Mouse (Mus musculus): ENCODE results near the gene Atp6v0a1. TPM values are rescaled to one million over a fixed set of nuclear protein-coding genes. Genes with fewer than 3 reads are reported as not detected.

Gene Atp6v0a1
- polyA plus RNA-seq, 1 experiment: 33.7 TPM

- Histone ChIP-seq H3K4me1 (ENCODE audit: control insufficient read depth, insufficient read depth, low read length) (no peaks in the 10 kb centered on the region), H3K27ac (ENCODE audit: insufficient read depth, low read length) (no peak overlapping the region), H3K27me3 (ENCODE audit: control insufficient read depth, insufficient read depth, low read length, poor library complexity, severe bottlenecking) (no peaks in the 10 kb centered on the region), H3K9ac (ENCODE audit: low read depth, poor library complexity, severe bottlenecking) (no peak overlapping the region), H3K36me3 (ENCODE audit: control insufficient read depth, insufficient read depth, low read length, poor library complexity, severe bottlenecking) (peaks cover 8% of the 10 kb centered on the region), H3K9me3 (replicated peaks; ENCODE audit: control insufficient read depth, insufficient read depth, low read length, poor library complexity, severe bottlenecking) (peaks cover 2% of the 10 kb centered on the region), H3K4me3 (ENCODE audit: low read depth, low read length) (no peak overlapping the region)
- TF ChIP-seq POLR2A (IDR thresholded peaks at IDR 0.05; ENCODE audit: insufficient read depth, low read length) (no peak), EP300 (IDR thresholded peaks at IDR 0.05; ENCODE audit: insufficient read depth, low read depth, low read length) (no peak), CTCF (IDR thresholded peaks at IDR 0.05; ENCODE audit: low read depth, low read length) (no peak)
Observed at GRCm38 (mm10) chr11:101024001-101024400, 14.7 kb downstream of the Atp6v0a1 start.

GRCm38 (mm10) chr11:101027121-101027520, 17.9 kb downstream of the Atp6v0a1 start:
- no peaks in the 10 kb centered on the region for H3K27me3 ChIP-seq (ENCODE audit: control insufficient read depth, insufficient read depth, low read length, poor library complexity, severe bottlenecking)
- H3K27ac ChIP-seq (ENCODE audit: insufficient read depth, low read length): no peak overlapping the region
- H3K4me3 ChIP-seq (ENCODE audit: low read depth, low read length): no peak overlapping the region
- H3K36me3 ChIP-seq (ENCODE audit: control insufficient read depth, insufficient read depth, low read length, poor library complexity, severe bottlenecking): peaks cover 4% of the 10 kb centered on the region; the same call in 1 of the 2 replicates
- H3K4me1 ChIP-seq (ENCODE audit: control insufficient read depth, insufficient read depth, low read length): no peaks in the 10 kb centered on the region
- no peak overlapping the region for H3K9ac ChIP-seq (ENCODE audit: low read depth, poor library complexity, severe bottlenecking)
- TF ChIP-seq CTCF (IDR thresholded peaks at IDR 0.05; ENCODE audit: low read depth, low read length) (no peak), EP300 (IDR thresholded peaks at IDR 0.05; ENCODE audit: insufficient read depth, low read depth, low read length) (no peak), POLR2A (IDR thresholded peaks at IDR 0.05; ENCODE audit: insufficient read depth, low read length) (no peak)
- H3K9me3 ChIP-seq (replicated peaks; ENCODE audit: control insufficient read depth, insufficient read depth, low read length, poor library complexity, severe bottlenecking): peaks cover 2% of the 10 kb centered on the region

- TF ChIP-seq CTCF (IDR thresholded peaks at IDR 0.05; ENCODE audit: low read depth, low read length) (no peak), EP300 (IDR thresholded peaks at IDR 0.05; ENCODE audit: insufficient read depth, low read depth, low read length) (no peak), POLR2A (IDR thresholded peaks at IDR 0.05; ENCODE audit: insufficient read depth, low read length) (no peak)
- Histone ChIP-seq H3K9ac (ENCODE audit: low read depth, poor library complexity, severe bottlenecking) (no peak overlapping the region), H3K9me3 (replicated peaks; ENCODE audit: control insufficient read depth, insufficient read depth, low read length, poor library complexity, severe bottlenecking) (peaks cover 2% of the 10 kb centered on the region), H3K27ac (ENCODE audit: insufficient read depth, low read length) (no peak overlapping the region), H3K36me3 (ENCODE audit: control insufficient read depth, insufficient read depth, low read length, poor library complexity, severe bottlenecking) (peaks cover 4% of the 10 kb centered on the region; the same call in 1 of the 2 replicates), H3K4me3 (ENCODE audit: low read depth, low read length) (no peak overlapping the region), H3K27me3 (ENCODE audit: control insufficient read depth, insufficient read depth, low read length, poor library complexity, severe bottlenecking) (no peaks in the 10 kb centered on the region), H3K4me1 (ENCODE audit: control insufficient read depth, insufficient read depth, low read length) (no peaks in the 10 kb centered on the region)
Observed at GRCm38 (mm10) chr11:101029320-101029719, 20.1 kb downstream of the Atp6v0a1 start.

- H3K4me1 ChIP-seq (ENCODE audit: control insufficient read depth, insufficient read depth, low read length): no peaks in the 10 kb centered on the region
- H3K27me3 ChIP-seq (ENCODE audit: control insufficient read depth, insufficient read depth, low read length, poor library complexity, severe bottlenecking): no peaks in the 10 kb centered on the region
- no peak overlapping the region for H3K9ac ChIP-seq (ENCODE audit: low read depth, poor library complexity, severe bottlenecking)
- H3K36me3 ChIP-seq (ENCODE audit: control insufficient read depth, insufficient read depth, low read length, poor library complexity, severe bottlenecking): peaks cover 4% of the 10 kb centered on the region; the same call in 1 of the 2 replicates
- H3K27ac ChIP-seq (ENCODE audit: insufficient read depth, low read length): no peak overlapping the region
- TF ChIP-seq CTCF (IDR thresholded peaks at IDR 0.05; ENCODE audit: low read depth, low read length): no peak
- no peak for TF ChIP-seq POLR2A (IDR thresholded peaks at IDR 0.05; ENCODE audit: insufficient read depth, low read length)
- TF ChIP-seq EP300 (IDR thresholded peaks at IDR 0.05; ENCODE audit: insufficient read depth, low read depth, low read length): no peak
- H3K9me3 ChIP-seq (replicated peaks; ENCODE audit: control insufficient read depth, insufficient read depth, low read length, poor library complexity, severe bottlenecking): peaks cover 2% of the 10 kb centered on the region
- H3K4me3 ChIP-seq (ENCODE audit: low read depth, low read length): no peak overlapping the region
Observed at GRCm38 (mm10) chr11:101030136-101030807, 21.0 kb downstream of the Atp6v0a1 start.

GRCm38 (mm10) chr11:101030808-101031156, 21.5 kb downstream of the Atp6v0a1 start:
- no peaks in the 10 kb centered on the region for H3K9me3 ChIP-seq (replicated peaks; ENCODE audit: control insufficient read depth, insufficient read depth, low read length, poor library complexity, severe bottlenecking)
- no peak overlapping the region for H3K4me3 ChIP-seq (ENCODE audit: low read depth, low read length)
- no peak overlapping the region for H3K9ac ChIP-seq (ENCODE audit: low read depth, poor library complexity, severe bottlenecking)
- TF ChIP-seq EP300 (IDR thresholded peaks at IDR 0.05; ENCODE audit: insufficient read depth, low read depth, low read length): no peak
- TF ChIP-seq CTCF (IDR thresholded peaks at IDR 0.05; ENCODE audit: low read depth, low read length): no peak
- TF ChIP-seq POLR2A (IDR thresholded peaks at IDR 0.05; ENCODE audit: insufficient read depth, low read length): no peak
- H3K27me3 ChIP-seq (ENCODE audit: control insufficient read depth, insufficient read depth, low read length, poor library complexity, severe bottlenecking): no peaks in the 10 kb centered on the region
- no peak overlapping the region for H3K27ac ChIP-seq (ENCODE audit: insufficient read depth, low read length)
- H3K36me3 ChIP-seq (ENCODE audit: control insufficient read depth, insufficient read depth, low read length, poor library complexity, severe bottlenecking): peaks cover 4% of the 10 kb centered on the region; the same call in 1 of the 2 replicates
- H3K4me1 ChIP-seq (ENCODE audit: control insufficient read depth, insufficient read depth, low read length): no peaks in the 10 kb centered on the region

GRCm38 (mm10) chr11:101031470-101031869, 22.2 kb downstream of the Atp6v0a1 start:
- Histone ChIP-seq H3K36me3 (ENCODE audit: control insufficient read depth, insufficient read depth, low read length, poor library complexity, severe bottlenecking) (0 out of 2 replicates have a peak, but pooled peaks cover 3% of the 10 kb centered on the region), H3K9me3 (replicated peaks; ENCODE audit: control insufficient read depth, insufficient read depth, low read length, poor library complexity, severe bottlenecking) (no peaks in the 10 kb centered on the region), H3K9ac (ENCODE audit: low read depth, poor library complexity, severe bottlenecking) (no peak overlapping the region), H3K4me1 (ENCODE audit: control insufficient read depth, insufficient read depth, low read length) (no peaks in the 10 kb centered on the region), H3K4me3 (ENCODE audit: low read depth, low read length) (no peak overlapping the region), H3K27ac (ENCODE audit: insufficient read depth, low read length) (no peak overlapping the region), H3K27me3 (ENCODE audit: control insufficient read depth, insufficient read depth, low read length, poor library complexity, severe bottlenecking) (no peaks in the 10 kb centered on the region)
- TF ChIP-seq POLR2A (IDR thresholded peaks at IDR 0.05; ENCODE audit: insufficient read depth, low read length) (no peak), CTCF (IDR thresholded peaks at IDR 0.05; ENCODE audit: low read depth, low read length) (no peak), EP300 (IDR thresholded peaks at IDR 0.05; ENCODE audit: insufficient read depth, low read depth, low read length) (no peak)
